Mouse (Mus musculus): ENCODE measurements around the gene Fuom.

Fuom gene

DNA sequence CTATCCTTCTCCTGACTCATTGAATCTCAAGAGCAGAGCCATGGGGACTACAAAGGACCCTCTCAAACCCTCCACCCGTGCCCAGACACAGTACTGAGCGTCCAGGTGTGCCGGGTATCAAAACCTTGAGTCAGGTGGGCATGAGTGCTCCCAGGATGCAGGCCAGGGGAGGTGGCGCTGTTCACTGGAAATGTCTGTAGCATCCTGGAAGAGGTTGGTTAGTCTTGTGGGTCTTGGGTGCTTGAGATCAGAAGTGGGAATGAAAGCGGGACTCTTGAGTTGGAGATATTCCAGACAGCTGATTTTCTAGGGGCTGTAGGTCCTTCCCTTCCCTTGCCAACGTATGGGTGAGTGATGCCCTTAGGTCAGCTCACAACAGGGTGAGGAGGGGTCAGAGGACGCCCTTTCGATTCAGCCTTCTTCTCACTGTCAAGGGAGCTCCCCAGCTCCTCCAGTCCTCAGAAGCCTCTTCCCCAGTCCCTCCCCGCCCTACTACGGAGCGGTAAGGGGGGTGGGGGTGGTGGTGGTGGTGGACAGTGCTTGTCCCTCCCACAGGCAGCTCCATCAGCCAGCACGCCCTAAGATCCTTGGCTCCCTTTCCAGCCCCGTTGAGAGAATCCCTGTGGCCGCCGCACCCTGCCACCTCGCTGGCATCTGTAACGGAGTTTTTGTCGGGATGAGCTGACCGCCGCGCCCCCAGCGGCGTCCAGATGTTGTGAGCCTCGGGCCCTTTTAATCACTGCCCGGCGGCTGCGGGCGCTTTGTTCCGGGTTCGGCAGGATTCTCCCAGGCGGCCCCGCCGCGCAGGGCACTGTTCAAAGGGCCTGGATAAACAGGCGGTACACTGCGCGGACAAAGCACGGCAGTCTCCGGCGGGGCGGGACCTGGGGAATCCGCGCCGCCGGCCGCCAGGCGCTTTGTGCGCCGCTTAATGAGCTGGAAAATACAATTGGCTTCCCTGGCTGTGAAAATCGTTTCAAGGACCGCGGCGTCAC is 44.5 kb downstream of the Fuom start:
- DNase-seq (ENCODE audit: low spot score) = no peak

DNA sequence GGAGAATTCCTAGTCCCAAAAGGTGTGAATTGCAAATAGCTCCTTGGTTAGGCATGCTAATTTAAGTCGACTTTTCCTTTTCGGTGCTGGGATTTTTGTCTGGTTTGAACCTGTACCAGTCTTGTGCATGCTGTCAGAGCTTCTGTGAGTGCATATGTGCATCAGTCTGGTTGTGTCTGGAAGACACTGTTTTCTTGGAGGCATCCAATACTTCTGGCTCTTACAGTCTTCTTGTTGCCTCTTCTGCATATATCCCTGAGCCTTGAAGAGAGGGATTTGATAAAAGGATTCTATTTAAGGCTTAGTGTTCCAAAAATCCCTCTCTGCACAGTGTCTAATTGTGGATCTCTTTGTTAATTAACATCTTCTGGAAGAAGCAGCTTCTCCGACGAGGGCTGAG is 48.1 kb downstream of the Fuom start:
- no peak for DNase-seq (ENCODE audit: low spot score)

DNA sequence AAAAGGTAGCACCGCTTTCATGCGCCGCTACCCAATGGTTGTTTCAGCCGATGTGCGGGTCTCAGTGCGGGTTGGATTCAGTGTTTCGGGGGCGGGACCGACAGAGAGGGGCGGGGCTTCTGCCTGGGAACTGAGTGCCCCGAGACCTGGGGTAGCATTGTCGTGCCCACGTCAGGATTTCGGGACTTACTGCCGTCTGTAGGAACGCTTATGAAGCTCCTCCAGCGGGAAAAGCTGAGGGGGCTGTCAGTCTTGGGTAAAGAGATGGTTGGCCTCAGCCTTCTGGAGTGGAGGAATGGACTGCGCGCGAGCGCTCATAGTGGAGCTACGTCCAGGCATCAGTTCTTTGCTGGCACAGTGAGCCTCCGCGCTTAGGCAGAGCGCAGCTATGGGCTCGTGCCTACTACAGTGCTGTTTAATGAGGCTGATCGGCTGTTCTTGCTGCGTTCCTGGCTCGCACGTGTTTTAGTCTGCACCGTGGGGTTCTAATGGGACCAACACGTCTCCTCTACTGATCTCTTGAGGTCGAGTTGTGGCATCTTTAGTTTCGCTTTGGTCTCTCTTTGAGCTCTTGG is 53.0 kb downstream of the Fuom start:
- no peak for DNase-seq (ENCODE audit: low spot score)

GRCm38 (mm10) chr7:140048361-140049114 is 53.7 kb downstream of the Fuom start, which contains the start of gene Msx3:
Gene Msx3 (minus strand): TSS chr7:140049089.
- DNase-seq (ENCODE audit: low spot score) = no peak

GRCm38 (mm10) chr7:140047811-140048311 is 54.4 kb downstream of the Fuom start:
- no peak for DNase-seq (ENCODE audit: low spot score)

Measured in testis, postnatal 14 days (tissue).